Mouse (Mus musculus): ENCODE results near the gene Lrrc8b. TPM values are rescaled to one million over a fixed set of nuclear protein-coding genes. Genes with fewer than 3 reads are reported as not detected.
A peak's percentile ranks its signal among the peaks of the same experiment; 100 is the strongest.

The Lrrc8b gene
- polyA plus RNA-seq, 1 experiment = 17.9 TPM

DNA sequence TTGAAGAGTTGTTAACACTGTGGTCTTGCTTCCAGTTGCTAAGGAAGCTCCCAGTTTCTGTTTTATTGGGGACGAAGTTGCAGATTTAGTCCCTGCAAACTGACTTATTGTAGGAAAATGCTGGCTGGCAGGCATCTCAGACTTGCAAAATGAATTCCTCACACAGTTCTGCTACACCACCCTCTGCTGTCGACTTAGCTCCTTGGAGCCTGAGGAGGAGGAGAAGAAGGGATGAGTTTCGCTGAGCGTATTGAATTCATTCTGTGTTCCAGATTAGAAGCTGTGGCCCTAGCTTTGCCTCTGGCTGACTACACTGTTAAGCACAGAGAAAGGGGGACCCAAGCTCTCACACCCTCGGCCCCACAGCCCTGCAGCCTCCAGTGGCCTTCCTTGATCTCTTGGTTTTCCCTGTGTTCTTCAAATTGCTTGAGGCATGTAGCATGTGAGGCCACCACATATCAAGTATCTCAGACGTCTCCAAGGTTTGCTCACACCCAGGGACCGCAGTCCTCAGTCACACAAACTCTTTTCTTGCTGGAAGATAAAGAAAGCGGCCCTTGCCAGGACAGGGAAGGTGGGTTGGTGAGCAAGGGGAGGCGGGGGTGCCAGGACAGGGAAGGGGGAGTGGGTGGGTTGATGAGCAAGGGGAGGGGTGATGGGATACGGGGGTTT is 78.8 kb downstream of the Lrrc8b start:
- H3K27ac ChIP-seq (ENCODE audit: insufficient read depth, low read depth, low read length) = no peak overlapping the region
- 67% methylated on average over 10 of the region's 10 CpGs for WGBS
- DNase-seq = no peak
- no peaks in the 10 kb centered on the region for H3K36me3 ChIP-seq (ENCODE audit: control insufficient read depth, insufficient read depth, low read length)
- no peaks in the 10 kb centered on the region for H3K27me3 ChIP-seq (replicated peaks; ENCODE audit: control insufficient read depth, insufficient read depth, low read length)
- TF ChIP-seq CTCF (conservative IDR thresholded peaks at IDR 0.05; ENCODE audit: insufficient read depth, insufficient read length, low read depth, low read length) = no peak
- TF ChIP-seq POLR2A (IDR thresholded peaks at IDR 0.05; ENCODE audit: low read depth, low read length) = no peak
- H3K4me1 ChIP-seq (ENCODE audit: control insufficient read depth, insufficient read depth, low read length) = peaks cover 6% of the 10 kb centered on the region; the same call in 1 of the 2 replicates
- no peak overlapping the region for H3K4me3 ChIP-seq (ENCODE audit: insufficient read depth, low read depth, low read length)

DNA sequence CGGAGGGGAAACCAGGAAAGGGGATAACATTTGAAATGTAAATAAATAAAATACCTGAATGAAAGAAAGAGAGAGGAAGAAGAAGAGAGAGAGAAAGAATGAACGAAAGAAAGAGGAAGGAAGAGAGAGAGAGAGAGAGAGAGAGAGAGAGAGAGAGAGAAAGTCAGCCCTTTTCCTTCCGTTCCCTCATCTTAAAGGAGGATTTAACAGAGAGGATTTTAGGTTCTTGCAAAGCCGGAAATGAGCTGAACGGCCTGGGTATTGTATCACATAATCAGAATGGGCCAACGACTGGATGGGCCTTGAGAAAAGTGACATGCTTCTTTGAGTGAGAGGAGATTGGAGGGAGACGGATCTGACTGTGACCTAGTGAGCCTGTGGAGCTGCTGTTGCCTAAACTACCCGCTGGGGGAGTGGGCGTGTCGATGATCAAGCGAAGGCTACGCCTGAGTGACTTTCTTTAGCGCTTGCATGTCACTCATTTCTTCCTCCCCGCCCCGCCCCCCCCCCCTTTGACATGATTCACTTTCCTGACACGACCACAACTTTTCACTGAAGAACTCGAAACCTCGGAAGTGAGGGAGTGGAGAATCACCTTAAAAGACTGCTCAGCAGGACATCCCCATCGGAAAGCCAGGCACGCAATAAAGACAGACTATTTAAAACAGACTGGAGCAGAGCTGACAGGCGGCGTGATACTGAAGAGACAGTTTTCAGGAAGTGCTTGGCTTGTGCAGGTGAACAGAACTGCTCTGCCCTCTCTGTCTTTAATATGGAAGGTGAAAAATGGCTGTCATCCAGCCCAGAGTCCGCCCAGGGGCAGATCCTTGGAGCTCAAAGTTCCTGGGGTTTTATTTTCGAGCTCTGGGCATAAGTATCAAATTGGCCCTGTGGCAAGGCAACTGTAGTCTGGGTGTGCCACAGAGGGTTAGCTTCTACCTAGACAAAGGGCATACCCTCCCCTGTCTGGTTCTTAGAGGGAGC is 79.6 kb downstream of the Lrrc8b start:
- Histone ChIP-seq H3K27ac (ENCODE audit: insufficient read depth, low read depth, low read length) (no peak overlapping the region), H3K4me3 (ENCODE audit: insufficient read depth, low read depth, low read length) (peak overlapping the region; percentile 4; the same call in 1 of the 2 replicates), H3K27me3 (replicated peaks; ENCODE audit: control insufficient read depth, insufficient read depth, low read length) (no peaks in the 10 kb centered on the region), H3K4me1 (ENCODE audit: control insufficient read depth, insufficient read depth, low read length) (peaks cover 6% of the 10 kb centered on the region; the same call in 1 of the 2 replicates), H3K36me3 (ENCODE audit: control insufficient read depth, insufficient read depth, low read length) (no peaks in the 10 kb centered on the region)
- DNase-seq = peak; percentile 82
- TF ChIP-seq CTCF (conservative IDR thresholded peaks at IDR 0.05; ENCODE audit: insufficient read depth, insufficient read length, low read depth, low read length) (peak; percentile 55), POLR2A (IDR thresholded peaks at IDR 0.05; ENCODE audit: low read depth, low read length) (no peak)
- WGBS = 8% methylated on average over 24 of the region's 24 CpGs

DNA sequence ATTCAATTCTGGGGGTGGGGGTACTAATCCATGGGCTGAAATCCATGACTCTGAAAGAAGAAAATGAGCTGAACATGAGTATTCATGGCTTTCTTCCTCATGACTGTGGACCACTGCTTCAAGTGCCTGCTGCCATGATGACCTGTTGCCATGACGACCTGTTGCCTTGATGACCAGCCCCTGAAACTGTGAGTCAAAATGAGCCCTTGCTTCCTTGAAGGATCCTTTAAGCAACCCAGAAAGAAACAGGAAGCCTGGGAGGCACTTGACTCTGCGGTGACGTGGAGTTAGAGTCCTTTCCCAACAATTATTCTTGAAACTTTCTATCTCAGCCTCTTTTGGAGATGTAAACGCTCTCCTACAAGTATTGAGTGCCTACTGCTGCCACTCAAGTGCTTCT is 80.6 kb downstream of the Lrrc8b start:
- H3K4me3 ChIP-seq (ENCODE audit: insufficient read depth, low read depth, low read length) = no peak overlapping the region
- no peak for TF ChIP-seq POLR2A (IDR thresholded peaks at IDR 0.05; ENCODE audit: low read depth, low read length)
- TF ChIP-seq CTCF (conservative IDR thresholded peaks at IDR 0.05; ENCODE audit: insufficient read depth, insufficient read length, low read depth, low read length) = no peak
- WGBS = 89% methylated on average over 4 of the region's 4 CpGs
- H3K36me3 ChIP-seq (ENCODE audit: control insufficient read depth, insufficient read depth, low read length) = no peaks in the 10 kb centered on the region
- peaks cover 6% of the 10 kb centered on the region; the same call in 1 of the 2 replicates for H3K4me1 ChIP-seq (ENCODE audit: control insufficient read depth, insufficient read depth, low read length)
- no peak for DNase-seq
- H3K27me3 ChIP-seq (replicated peaks; ENCODE audit: control insufficient read depth, insufficient read depth, low read length) = no peaks in the 10 kb centered on the region
- H3K27ac ChIP-seq (ENCODE audit: insufficient read depth, low read depth, low read length) = no peak overlapping the region

DNA sequence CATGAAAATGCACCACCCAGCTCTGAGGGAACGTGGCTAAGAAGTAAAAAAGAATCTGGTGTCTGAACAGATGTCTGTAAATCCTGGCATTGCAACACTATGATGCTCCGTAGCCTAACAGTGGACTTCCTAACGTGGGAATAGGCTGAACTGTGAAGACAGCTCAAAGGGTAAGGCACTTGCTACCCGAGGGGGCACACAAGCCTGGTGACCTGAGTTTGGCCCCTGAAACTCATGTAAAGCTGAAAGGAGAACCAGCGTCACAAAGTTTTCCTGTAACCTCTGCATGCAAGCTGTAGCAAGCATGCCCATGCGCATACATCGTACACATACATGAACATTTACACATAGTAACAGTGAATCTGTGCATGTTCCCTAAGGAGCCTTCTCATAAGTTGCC is 81.0 kb downstream of the Lrrc8b start:
- WGBS = 95% methylated on average over 7 of the region's 7 CpGs
- Histone ChIP-seq H3K36me3 (ENCODE audit: control insufficient read depth, insufficient read depth, low read length) (no peaks in the 10 kb centered on the region), H3K27ac (ENCODE audit: insufficient read depth, low read depth, low read length) (no peak overlapping the region), H3K4me3 (ENCODE audit: insufficient read depth, low read depth, low read length) (no peak overlapping the region), H3K27me3 (replicated peaks; ENCODE audit: control insufficient read depth, insufficient read depth, low read length) (no peaks in the 10 kb centered on the region), H3K4me1 (ENCODE audit: control insufficient read depth, insufficient read depth, low read length) (peaks cover 6% of the 10 kb centered on the region; the same call in 1 of the 2 replicates)
- no peak for DNase-seq
- no peak for TF ChIP-seq POLR2A (IDR thresholded peaks at IDR 0.05; ENCODE audit: low read depth, low read length)
- TF ChIP-seq CTCF (conservative IDR thresholded peaks at IDR 0.05; ENCODE audit: insufficient read depth, insufficient read length, low read depth, low read length) = no peak

DNA sequence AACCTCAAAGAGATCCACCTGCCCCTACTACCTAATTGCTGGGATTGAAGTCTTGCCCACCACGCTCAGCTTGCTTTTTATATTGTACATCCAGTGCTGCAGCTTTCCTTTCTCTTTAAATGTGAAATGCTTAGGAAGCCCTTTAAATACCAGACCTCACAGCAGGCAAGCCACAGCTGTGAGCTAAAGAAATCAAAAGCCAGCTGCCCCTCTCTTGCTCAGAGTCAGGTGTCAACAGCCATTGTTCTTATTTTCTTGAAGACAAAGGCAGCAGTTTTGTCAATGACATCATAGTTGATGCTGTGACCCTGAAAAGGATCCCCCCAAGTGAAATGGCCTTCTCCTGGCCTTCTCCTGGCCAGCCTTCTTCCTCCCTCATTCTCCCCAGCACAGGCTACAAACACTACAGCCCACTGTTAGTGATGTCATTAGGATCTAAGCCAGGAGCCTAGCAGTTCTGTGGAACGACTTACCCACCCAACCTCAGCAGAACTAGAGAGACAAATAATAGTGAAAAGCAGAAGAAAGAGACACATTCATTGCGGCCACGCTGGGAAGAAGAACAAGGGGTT is 82.9 kb downstream of the Lrrc8b start:
- Histone ChIP-seq H3K36me3 (ENCODE audit: control insufficient read depth, insufficient read depth, low read length) (no peaks in the 10 kb centered on the region), H3K27ac (ENCODE audit: insufficient read depth, low read depth, low read length) (no peak overlapping the region), H3K4me3 (ENCODE audit: insufficient read depth, low read depth, low read length) (no peak overlapping the region), H3K27me3 (replicated peaks; ENCODE audit: control insufficient read depth, insufficient read depth, low read length) (no peaks in the 10 kb centered on the region), H3K4me1 (ENCODE audit: control insufficient read depth, insufficient read depth, low read length) (peaks cover 6% of the 10 kb centered on the region; the same call in 1 of the 2 replicates)
- no peak for DNase-seq
- 73% methylated on average over 4 of the region's 4 CpGs for WGBS
- no peak for TF ChIP-seq POLR2A (IDR thresholded peaks at IDR 0.05; ENCODE audit: low read depth, low read length)

DNA sequence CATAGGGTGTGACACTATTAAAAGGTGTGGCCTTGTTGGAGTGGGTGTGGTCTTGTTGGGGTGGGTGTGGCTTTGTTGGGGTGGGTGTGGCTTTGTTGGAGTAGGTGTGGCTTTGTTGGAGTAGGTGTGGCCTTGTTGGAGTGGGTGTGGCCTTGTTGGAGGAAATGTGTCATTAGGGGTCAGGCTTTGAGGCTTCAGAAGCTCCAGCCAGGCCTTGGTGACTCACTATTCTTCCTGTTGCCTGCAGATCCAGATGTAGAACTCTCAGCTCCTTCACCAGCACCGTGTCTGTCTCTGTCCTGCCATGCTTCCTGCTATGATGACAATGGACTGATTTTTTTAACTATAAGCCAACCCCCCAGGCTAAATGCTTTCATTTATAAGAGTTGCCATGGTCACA is 83.8 kb downstream of the Lrrc8b start:
- WGBS = 71% methylated on average over 1 of the region's 1 CpGs
- H3K27ac ChIP-seq (ENCODE audit: insufficient read depth, low read depth, low read length) = no peak overlapping the region
- no peak overlapping the region for H3K4me3 ChIP-seq (ENCODE audit: insufficient read depth, low read depth, low read length)
- DNase-seq = no peak
- H3K36me3 ChIP-seq (ENCODE audit: control insufficient read depth, insufficient read depth, low read length) = no peaks in the 10 kb centered on the region
- peaks cover 6% of the 10 kb centered on the region; the same call in 1 of the 2 replicates for H3K4me1 ChIP-seq (ENCODE audit: control insufficient read depth, insufficient read depth, low read length)
- TF ChIP-seq POLR2A (IDR thresholded peaks at IDR 0.05; ENCODE audit: low read depth, low read length) = no peak
- TF ChIP-seq CTCF (conservative IDR thresholded peaks at IDR 0.05; ENCODE audit: insufficient read depth, insufficient read length, low read depth, low read length) = no peak
- no peaks in the 10 kb centered on the region for H3K27me3 ChIP-seq (replicated peaks; ENCODE audit: control insufficient read depth, insufficient read depth, low read length)

All from kidney, adult 2 months (tissue).